Mouse (Mus musculus): ENCODE measurements at regions not wholly inside any gene's neighbourhood (a gene's known extent, or its start where the extent isn't known, plus 50 kb on each side); places are given as distances from the start of the nearest gene placed in this dataset.
"Not testable (repeated sequence)": the region's sequence is repeated elsewhere in the genome, so short reads cannot be mapped to it uniquely, and the experiment has no call there.

DNA sequence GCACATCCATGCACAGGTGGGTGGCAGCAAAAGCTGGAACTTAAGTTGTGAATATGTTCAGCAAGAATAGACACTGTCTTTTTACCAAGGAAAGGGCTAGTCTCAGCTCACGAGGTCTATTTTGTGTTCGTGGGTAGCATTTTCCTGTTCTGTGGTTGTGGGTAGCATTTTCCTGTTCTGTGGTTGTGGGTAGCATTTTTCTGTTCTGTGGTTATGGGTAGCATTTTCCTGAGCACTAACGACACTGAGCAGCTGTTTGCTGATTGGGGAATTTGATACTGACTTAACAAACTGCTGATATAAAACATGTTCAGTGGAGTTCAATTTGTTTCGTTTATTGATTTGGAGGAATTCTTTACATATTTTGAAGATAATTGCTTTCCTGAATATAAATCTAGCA is 837.8 kb upstream of the Vwc2 start:
- no peak overlapping the region for H3K4me2 ChIP-seq (replicated peaks)
- WGBS = 86% methylated on average over 4 of the region's 4 CpGs
- no peak overlapping the region for H3K9ac ChIP-seq
- ATAC-seq (ENCODE audit: low FRiP score) = no peak
- no peak overlapping the region for H3K4me3 ChIP-seq
- no peak overlapping the region for H3K27ac ChIP-seq
- H3K36me3 ChIP-seq = no peaks in the 10 kb centered on the region
- no peaks in the 10 kb centered on the region for H3K4me1 ChIP-seq
- H3K27me3 ChIP-seq = no peaks in the 10 kb centered on the region
- no peaks in the 10 kb centered on the region for H3K9me3 ChIP-seq (replicated peaks)

- 0 out of 2 replicates have a peak, but pooled peaks have one; percentile 35 for ATAC-seq (ENCODE audit: low FRiP score)
- H3K27ac ChIP-seq = no peak overlapping the region
- no peaks in the 10 kb centered on the region for H3K27me3 ChIP-seq
- no peaks in the 10 kb centered on the region for H3K36me3 ChIP-seq
- no peak overlapping the region for H3K4me3 ChIP-seq
- no peak overlapping the region for H3K9ac ChIP-seq
- H3K4me1 ChIP-seq = no peaks in the 10 kb centered on the region
- H3K9me3 ChIP-seq (replicated peaks) = no peaks in the 10 kb centered on the region
- no peak overlapping the region for H3K4me2 ChIP-seq (replicated peaks)
Measured at GRCm38 (mm10) chr11:10283553-10283952, 830.5 kb upstream of the Vwc2 start.

DNA sequence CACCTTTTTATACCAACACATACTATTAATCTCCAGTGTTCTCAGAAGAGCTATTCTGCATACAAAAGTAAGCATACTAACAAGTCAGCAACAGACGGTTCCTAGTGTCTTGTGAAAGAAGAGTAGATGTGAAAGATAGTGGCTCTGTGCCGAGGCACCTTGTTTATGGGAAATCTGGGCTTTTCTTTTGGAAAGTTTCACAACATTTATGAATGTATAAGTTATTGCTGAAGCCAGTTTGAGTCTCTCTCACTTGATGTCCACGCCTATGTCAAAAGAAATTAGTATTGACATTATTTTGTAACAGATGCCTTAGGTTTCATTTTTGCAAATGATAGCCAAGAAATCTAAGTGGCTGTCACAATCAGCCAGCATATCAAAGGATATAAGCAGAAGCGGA is 822.0 kb upstream of the Vwc2 start:
- Histone ChIP-seq H3K27ac (no peak overlapping the region), H3K4me2 (replicated peaks) (no peak overlapping the region), H3K9ac (no peak overlapping the region), H3K9me3 (replicated peaks) (no peaks in the 10 kb centered on the region), H3K27me3 (no peaks in the 10 kb centered on the region), H3K36me3 (no peaks in the 10 kb centered on the region), H3K4me3 (no peak overlapping the region), H3K4me1 (no peaks in the 10 kb centered on the region)
- no peak for ATAC-seq (ENCODE audit: low FRiP score)
- 82% methylated on average over 4 of the region's 4 CpGs for WGBS

- H3K27ac ChIP-seq = no peak overlapping the region
- H3K9me3 ChIP-seq (replicated peaks) = no peaks in the 10 kb centered on the region
- no peak for ATAC-seq (ENCODE audit: low FRiP score)
- WGBS = 84% methylated on average over 5 of the region's 5 CpGs
- no peak overlapping the region for H3K4me3 ChIP-seq
- no peaks in the 10 kb centered on the region for H3K27me3 ChIP-seq
- no peaks in the 10 kb centered on the region for H3K36me3 ChIP-seq
- no peak overlapping the region for H3K9ac ChIP-seq
- no peaks in the 10 kb centered on the region for H3K4me1 ChIP-seq
- no peak overlapping the region for H3K4me2 ChIP-seq (replicated peaks)
Measured at GRCm38 (mm10) chr11:10309023-10309720, 804.9 kb upstream of the Vwc2 start.

GRCm38 (mm10) chr11:10317427-10317826 is 796.6 kb upstream of the Vwc2 start:
- H3K9ac ChIP-seq = no peak overlapping the region
- H3K4me2 ChIP-seq (replicated peaks) = no peak overlapping the region
- 90% methylated on average over 2 of the region's 2 CpGs for WGBS
- no peak for ATAC-seq (ENCODE audit: low FRiP score)
- H3K27ac ChIP-seq = no peak overlapping the region
- H3K4me1 ChIP-seq = no peaks in the 10 kb centered on the region
- no peaks in the 10 kb centered on the region for H3K9me3 ChIP-seq (replicated peaks)
- no peaks in the 10 kb centered on the region for H3K27me3 ChIP-seq
- H3K36me3 ChIP-seq = no peaks in the 10 kb centered on the region
- H3K4me3 ChIP-seq = no peak overlapping the region

- H3K27me3 ChIP-seq = no peaks in the 10 kb centered on the region
- no peak overlapping the region for H3K4me3 ChIP-seq
- no peaks in the 10 kb centered on the region for H3K4me1 ChIP-seq
- 86% methylated on average over 3 of the region's 3 CpGs for WGBS
- no peaks in the 10 kb centered on the region for H3K9me3 ChIP-seq (replicated peaks)
- no peak overlapping the region for H3K4me2 ChIP-seq (replicated peaks)
- H3K9ac ChIP-seq = no peak overlapping the region
- no peaks in the 10 kb centered on the region for H3K36me3 ChIP-seq
- no peak overlapping the region for H3K27ac ChIP-seq
- no peak for ATAC-seq (ENCODE audit: low FRiP score)
Measured at GRCm38 (mm10) chr11:10318048-10318759, 795.8 kb upstream of the Vwc2 start.

DNA sequence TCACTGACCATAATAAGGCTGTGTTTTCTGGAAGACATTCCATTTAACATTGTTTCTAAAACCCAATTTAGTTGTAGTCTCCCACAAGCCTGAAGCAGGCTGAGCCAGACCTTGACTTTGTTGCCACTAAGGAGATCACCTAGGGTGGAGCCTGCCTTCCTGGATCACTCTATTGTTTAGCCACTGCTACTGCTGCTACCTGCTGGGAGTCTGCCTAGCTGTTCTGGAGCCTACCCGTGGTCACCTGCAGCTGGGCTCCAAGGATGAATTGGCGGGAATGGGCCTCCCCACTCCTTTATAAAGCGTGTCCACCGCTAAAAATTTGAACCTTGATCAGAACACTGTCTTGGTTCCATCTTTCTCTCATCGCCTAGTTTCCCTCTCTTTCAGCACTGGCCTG is 783.8 kb upstream of the Vwc2 start:
- H3K4me2 ChIP-seq (replicated peaks); H3K27me3 ChIP-seq; H3K4me1 ChIP-seq; H3K27ac ChIP-seq; H3K36me3 ChIP-seq; H3K9ac ChIP-seq; H3K9me3 ChIP-seq (replicated peaks); ATAC-seq (ENCODE audit: low FRiP score); H3K4me3 ChIP-seq: not testable (repeated sequence)
- WGBS = 46% methylated on average over 5 of the region's 5 CpGs

DNA sequence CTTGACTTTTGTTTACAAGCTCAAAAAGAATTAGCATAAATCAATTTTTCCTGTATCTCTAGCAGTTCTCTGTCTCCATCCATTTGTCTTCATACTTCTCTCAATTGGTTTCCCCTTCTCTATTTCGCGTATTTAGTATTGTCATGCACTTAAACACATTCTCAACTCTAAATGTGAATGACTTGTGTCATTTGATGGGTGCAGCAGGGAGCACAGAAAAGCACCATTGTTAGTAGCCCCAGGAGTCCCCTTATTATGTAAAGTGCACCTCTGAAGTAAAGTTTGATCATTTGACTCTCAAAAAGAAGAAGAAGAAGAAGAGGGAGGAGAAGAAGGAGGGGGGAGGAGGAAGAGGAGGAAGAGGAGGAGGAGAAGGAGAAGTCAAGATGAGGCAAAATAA is 776.2 kb upstream of the Vwc2 start:
- H3K36me3 ChIP-seq = no peaks in the 10 kb centered on the region
- no peak overlapping the region for H3K4me2 ChIP-seq (replicated peaks)
- H3K4me1 ChIP-seq = no peaks in the 10 kb centered on the region
- ATAC-seq (ENCODE audit: low FRiP score) = no peak
- no peak overlapping the region for H3K27ac ChIP-seq
- H3K9me3 ChIP-seq (replicated peaks) = no peaks in the 10 kb centered on the region
- H3K9ac ChIP-seq = no peak overlapping the region
- H3K27me3 ChIP-seq = no peaks in the 10 kb centered on the region
- WGBS = 10% methylated on average over 2 of the region's 2 CpGs
- no peak overlapping the region for H3K4me3 ChIP-seq

GRCm38 (mm10) chr11:10372340-10372739 is 741.7 kb upstream of the Vwc2 start:
- Histone ChIP-seq H3K4me1 (no peaks in the 10 kb centered on the region), H3K4me3 (no peak overlapping the region), H3K27ac (no peak overlapping the region), H3K36me3 (no peaks in the 10 kb centered on the region), H3K9ac (no peak overlapping the region), H3K27me3 (no peaks in the 10 kb centered on the region), H3K9me3 (replicated peaks) (no peaks in the 10 kb centered on the region), H3K4me2 (replicated peaks) (no peak overlapping the region)
- ATAC-seq (ENCODE audit: low FRiP score) = no peak

All from hindbrain, embryonic 12.5 days (tissue).